12 mouse cellular contexts compared by ENCODE assay signal in the genomic region with DNA sequence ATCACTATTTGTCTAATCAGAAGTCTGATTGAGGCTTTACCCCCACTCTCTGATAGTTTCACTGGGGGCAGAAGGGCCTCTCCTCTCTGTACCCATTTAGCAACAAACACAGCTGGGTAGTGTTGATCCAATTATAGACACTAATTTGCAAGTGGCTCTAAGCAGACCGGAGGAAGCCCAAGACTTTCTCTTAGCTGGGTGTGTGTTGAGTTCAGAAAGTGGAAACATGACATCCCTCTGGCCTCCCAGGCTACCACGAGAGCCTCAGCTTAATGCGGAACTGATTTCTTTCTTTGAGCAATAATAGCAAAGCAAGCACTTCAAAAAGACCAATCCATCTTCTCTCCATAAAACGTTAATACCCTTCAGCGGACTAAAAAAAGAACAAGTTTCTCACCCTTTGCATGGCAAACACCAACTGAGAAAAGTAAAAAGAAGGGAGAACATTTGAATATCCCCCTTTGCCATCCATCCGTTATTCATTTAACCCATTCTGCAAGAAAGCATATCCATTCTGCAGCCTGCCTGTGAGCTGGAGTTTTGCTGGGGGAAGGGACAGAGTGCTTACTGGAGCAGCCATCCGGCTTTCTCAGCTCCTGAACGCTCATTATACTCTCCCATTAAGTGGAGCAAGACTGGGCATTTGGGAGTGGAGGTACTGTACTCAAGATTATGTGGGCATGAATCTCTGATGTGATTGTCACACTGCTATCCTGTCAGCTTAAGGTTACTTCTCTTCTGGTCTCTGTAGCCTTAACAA.
DNase-seq lines count a peak whose midpoint lies in the region; ATAC-seq lines count a peak whose summit lies in the region.
"Had no signal": no experiment of that assay in that cellular context is flagged by ENCODE, and none has a peak within 500 bp of the region (broad histone marks: within the 10 kb centered on the region; RNA-seq: fewer than 3 reads in every experiment).

No protein-coding gene starts in this region.

- 3% methylated on average over 8 of the region's 8 CpGs for WGBS in forebrain, embryonic 11.5 days
- WGBS in forebrain, embryonic 10.5 days = 9% methylated on average over 8 of the region's 8 CpGs
- 13% methylated on average over 8 of the region's 8 CpGs for WGBS in hindbrain, embryonic 10.5 days
- WGBS in midbrain, embryonic 15.5 days = 2% methylated on average over 8 of the region's 8 CpGs

- 0 out of 2 replicates have a peak, but pooled peaks cover 4% of the 10 kb centered on the region for H3K4me1 ChIP-seq in forebrain, embryonic 11.5 days (replicated peaks; ENCODE audit: control insufficient read depth, insufficient read depth, low read length)
- peaks cover 30% of the 10 kb centered on the region for H3K4me1 ChIP-seq in forebrain, embryonic 10.5 days
- H3K4me1 ChIP-seq in hindbrain, embryonic 10.5 days (replicated peaks) = peaks cover 30% of the 10 kb centered on the region
- peaks cover 18% of the 10 kb centered on the region for H3K4me1 ChIP-seq in midbrain, embryonic 15.5 days
- H3K4me1 ChIP-seq: liver, embryonic 12.5 days had no signal

- H3K4me3 ChIP-seq in forebrain, embryonic 11.5 days (ENCODE audit: low read depth, low read length) = no peak overlapping the region
- H3K4me3 ChIP-seq in forebrain, embryonic 10.5 days = no peak overlapping the region
- no peak overlapping the region for H3K4me3 ChIP-seq in hindbrain, embryonic 10.5 days
- H3K4me3 ChIP-seq in midbrain, embryonic 15.5 days = no peak overlapping the region
- H3K4me3 ChIP-seq: liver, embryonic 12.5 days had no signal

- H3K27me3 ChIP-seq in forebrain, embryonic 11.5 days (ENCODE audit: control insufficient read depth, insufficient read depth, low read length) = peaks cover 4% of the 10 kb centered on the region; the same call in 1 of the 2 replicates
- peaks cover 62% of the 10 kb centered on the region for H3K27me3 ChIP-seq in forebrain, embryonic 10.5 days (ENCODE audit: poor library complexity, severe bottlenecking)
- peaks cover 37% of the 10 kb centered on the region for H3K27me3 ChIP-seq in hindbrain, embryonic 10.5 days (ENCODE audit: insufficient read depth, poor library complexity, severe bottlenecking)
- H3K27me3 ChIP-seq in midbrain, embryonic 15.5 days (replicated peaks) = peaks cover 11% of the 10 kb centered on the region
- H3K27me3 ChIP-seq: liver, embryonic 12.5 days had no signal

- H3K36me3 ChIP-seq in forebrain, embryonic 11.5 days (ENCODE audit: control insufficient read depth, insufficient read depth, low read length) = no peaks in the 10 kb centered on the region
- no peaks in the 10 kb centered on the region for H3K36me3 ChIP-seq in forebrain, embryonic 10.5 days (replicated peaks)
- no peaks in the 10 kb centered on the region for H3K36me3 ChIP-seq in hindbrain, embryonic 10.5 days
- no peaks in the 10 kb centered on the region for H3K36me3 ChIP-seq in midbrain, embryonic 15.5 days (replicated peaks)
- H3K36me3 ChIP-seq: liver, embryonic 12.5 days had no signal

- no peaks in the 10 kb centered on the region for H3K9me3 ChIP-seq in forebrain, embryonic 11.5 days (ENCODE audit: control insufficient read depth, low read length)
- no peaks in the 10 kb centered on the region for H3K9me3 ChIP-seq in forebrain, embryonic 10.5 days
- no peaks in the 10 kb centered on the region for H3K9me3 ChIP-seq in hindbrain, embryonic 10.5 days
- H3K9me3 ChIP-seq in midbrain, embryonic 15.5 days = no peaks in the 10 kb centered on the region
- H3K9me3 ChIP-seq: liver, embryonic 12.5 days had no signal

- H3K9ac ChIP-seq in forebrain, embryonic 11.5 days (ENCODE audit: low read length) = no peak overlapping the region
- no peak overlapping the region for H3K9ac ChIP-seq in midbrain, embryonic 15.5 days
- H3K9ac ChIP-seq: liver, embryonic 12.5 days had no signal

- no peak overlapping the region for H3K27ac ChIP-seq in forebrain, embryonic 11.5 days (ENCODE audit: low read depth, low read length)
- H3K27ac ChIP-seq in forebrain, embryonic 10.5 days = no peak overlapping the region
- no peak overlapping the region; the same call in 1 of the 2 replicates for H3K27ac ChIP-seq in hindbrain, embryonic 10.5 days
- no peak overlapping the region for H3K27ac ChIP-seq in midbrain, embryonic 15.5 days
- H3K27ac ChIP-seq: liver, embryonic 12.5 days; macrophage had no signal

- H3K4me2 ChIP-seq in forebrain, embryonic 11.5 days (ENCODE audit: low read depth, low read length, severe bottlenecking) = no peak overlapping the region
- H3K4me2 ChIP-seq in midbrain, embryonic 15.5 days = peak overlapping the region; percentile 8; the same call in 1 of the 2 replicates
- H3K4me2 ChIP-seq: liver, embryonic 12.5 days had no signal

- ATAC-seq in forebrain, embryonic 11.5 days (replicated peaks; ENCODE audit: low FRiP score) = peak; percentile 75
- peak; percentile 84 for ATAC-seq in midbrain, embryonic 15.5 days (replicated peaks)
- ATAC-seq in monocyte, adult 5-6 weeks (replicated peaks; ENCODE audit: insufficient number of reproducible peaks, low FRiP score, low TSS enrichment, poor library complexity, severe bottlenecking) = no peak
- ATAC-seq: intestine, postnatal 0 days; liver, embryonic 12.5 days had no signal

- DNase-seq in forebrain, embryonic 11.5 days (ENCODE audit: low spot score) = no peak
- no peak for DNase-seq in forebrain, embryonic 10.5 days (ENCODE audit: extremely low spot score, low spot score)
- DNase-seq in embryo, embryonic 10 days (ENCODE audit: low spot score) = peak; percentile 69
- DNase-seq in hindbrain, embryonic 10.5 days (ENCODE audit: low spot score) = peak; percentile 30
- no peak for DNase-seq in gastrocnemius, postnatal 25 days
- no peak for DNase-seq in right cerebral cortex, adult 2 months (ENCODE audit: low spot score in 2 of 2)
- DNase-seq: cerebellum, adult 18-20 months had no signal

Comparison
In these comparisons a context has a peak if more than half of its experiments do, and no peak if none do; other contexts are left out.
1. DNase-seq: peak in embryo, embryonic 10 days (single experiment) and hindbrain, embryonic 10.5 days (single experiment); none in forebrain, embryonic 11.5 days (single experiment), forebrain, embryonic 10.5 days (single experiment), gastrocnemius, postnatal 25 days (single experiment) and right cerebral cortex, adult 2 months (0 of 2).